Mouse (Mus musculus): ENCODE measurements around the gene Nus1. TPM values are rescaled to one million over a fixed set of nuclear protein-coding genes. Genes with fewer than 3 reads are reported as not detected.

The Nus1 gene
- polyA plus RNA-seq, 1 experiment = 47.6 TPM

DNA sequence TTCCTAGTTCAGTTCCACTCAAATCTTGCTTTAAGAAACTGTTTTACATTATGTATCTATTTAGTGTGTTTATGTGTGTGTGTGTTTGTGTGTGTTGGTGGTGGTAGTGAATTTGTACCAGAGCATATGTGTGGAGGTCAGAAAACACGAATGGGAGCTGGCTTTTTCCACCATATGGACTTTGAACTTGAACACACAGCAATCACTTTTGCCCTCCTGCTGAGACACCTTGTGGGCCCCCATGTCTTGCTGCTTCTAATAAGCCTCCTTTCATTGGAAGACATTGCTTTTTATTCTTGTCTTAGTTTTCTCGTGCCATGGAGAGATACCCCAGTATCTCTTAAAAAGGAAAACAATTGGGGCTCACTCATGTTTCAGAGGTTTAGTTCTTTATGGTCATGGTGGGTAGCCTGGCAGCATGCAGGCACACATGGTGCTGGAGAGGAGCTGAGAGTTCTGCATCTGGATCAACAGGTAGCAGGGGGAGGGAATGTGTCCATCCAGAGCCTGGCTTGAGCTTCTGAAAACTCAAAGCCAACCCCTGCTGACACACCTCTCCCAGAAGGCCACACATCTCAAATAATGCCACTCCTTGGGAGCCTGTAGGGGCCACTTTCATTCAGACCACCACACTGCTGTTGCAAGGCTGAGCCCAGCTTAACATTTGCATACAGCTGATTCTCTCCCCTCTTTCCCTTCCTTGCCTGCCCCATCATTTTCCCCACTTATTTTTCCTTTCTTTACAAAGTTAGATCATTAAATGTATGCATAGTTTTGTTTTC, 10.5 kb downstream of the Nus1 start:
- H3K4me1 ChIP-seq (ENCODE audit: control insufficient read depth, insufficient read depth, low read length) = peaks cover 21% of the 10 kb centered on the region
- no peak overlapping the region for H3K27ac ChIP-seq (ENCODE audit: insufficient read depth, low read depth, low read length)
- no peak for TF ChIP-seq POLR2A (IDR thresholded peaks at IDR 0.05; ENCODE audit: borderline replicate concordance, low read depth, low read length)
- no peak for TF ChIP-seq CTCF (IDR thresholded peaks at IDR 0.05; ENCODE audit: low read depth, low read length)
- H3K4me3 ChIP-seq (ENCODE audit: insufficient read depth, low read length) = no peak overlapping the region

DNA sequence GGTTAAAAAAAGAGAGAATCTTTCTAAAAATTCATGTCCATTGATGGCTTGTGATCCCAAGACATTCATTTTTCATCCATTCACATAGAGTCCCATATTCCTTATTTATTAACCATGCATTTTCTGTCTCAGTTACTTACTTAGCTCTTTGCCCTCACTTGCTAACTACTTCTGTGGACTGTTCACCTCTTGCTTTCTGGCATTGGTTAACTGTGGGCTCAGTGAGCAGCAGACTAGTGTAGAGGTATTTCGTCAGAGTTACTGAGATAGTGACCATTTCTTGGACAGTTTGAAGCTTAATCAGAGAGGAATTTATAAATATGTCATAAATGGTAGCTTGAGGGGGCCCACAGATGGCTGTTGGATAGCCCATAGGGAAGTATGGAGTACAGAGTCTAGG, 13.6 kb downstream of the Nus1 start:
- peaks cover 7% of the 10 kb centered on the region for H3K4me1 ChIP-seq (ENCODE audit: control insufficient read depth, insufficient read depth, low read length)
- no peak overlapping the region for H3K27ac ChIP-seq (ENCODE audit: insufficient read depth, low read depth, low read length)
- TF ChIP-seq POLR2A (IDR thresholded peaks at IDR 0.05; ENCODE audit: borderline replicate concordance, low read depth, low read length) = no peak
- no peak for TF ChIP-seq CTCF (IDR thresholded peaks at IDR 0.05; ENCODE audit: low read depth, low read length)

DNA sequence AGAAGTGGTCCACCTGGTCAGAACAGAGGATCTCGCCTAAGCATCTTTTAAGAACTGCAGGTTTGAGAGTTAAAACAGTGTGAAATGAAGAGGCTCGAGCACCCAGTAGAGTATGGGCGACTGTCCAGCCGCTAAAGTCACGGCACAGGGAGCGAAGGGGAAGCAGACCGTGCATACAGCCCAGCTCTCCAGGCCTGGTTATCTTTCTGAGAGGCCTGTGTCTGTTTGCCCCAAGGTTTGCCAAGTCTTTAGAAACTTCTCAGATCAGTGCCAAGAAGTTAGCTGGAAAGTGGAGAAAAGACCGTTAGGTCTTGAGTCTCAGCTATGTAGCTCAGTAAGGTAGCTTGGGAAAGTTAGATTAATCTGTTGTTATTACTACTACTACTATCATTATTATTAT, 17.5 kb downstream of the Nus1 start:
- no peak overlapping the region for H3K4me3 ChIP-seq (ENCODE audit: insufficient read depth, low read length)
- TF ChIP-seq CTCF (IDR thresholded peaks at IDR 0.05; ENCODE audit: low read depth, low read length) (no peak), POLR2A (IDR thresholded peaks at IDR 0.05; ENCODE audit: borderline replicate concordance, low read depth, low read length) (no peak)
- no peaks in the 10 kb centered on the region for H3K4me1 ChIP-seq (ENCODE audit: control insufficient read depth, insufficient read depth, low read length)
- no peak overlapping the region for H3K27ac ChIP-seq (ENCODE audit: insufficient read depth, low read depth, low read length)

More for the DNA sequence above, 13.6 kb downstream of the Nus1 start:
- H3K4me3 ChIP-seq (ENCODE audit: insufficient read depth, low read length) = no peak overlapping the region

DNA sequence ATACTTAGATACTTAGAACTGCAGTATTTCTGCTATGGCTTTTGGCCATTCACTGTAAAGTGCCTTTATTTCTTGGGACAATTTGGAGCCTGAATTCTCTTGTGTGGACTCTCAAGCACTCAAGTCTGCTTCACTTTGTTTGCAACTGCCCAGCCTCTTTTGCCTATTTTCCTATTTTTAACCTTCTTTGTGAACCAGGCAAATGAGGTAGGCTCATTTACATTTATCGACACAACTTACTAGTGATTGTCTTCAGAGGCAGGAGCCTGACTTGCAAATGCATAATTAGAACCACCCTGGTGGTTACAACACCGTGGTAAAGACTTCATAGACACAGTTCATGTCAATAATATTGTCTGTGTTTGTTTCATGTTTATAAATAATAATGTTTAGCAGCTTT, 43.3 kb downstream of the Nus1 start:
- no peak overlapping the region for H3K4me3 ChIP-seq (ENCODE audit: insufficient read depth, low read length)
- no peak for TF ChIP-seq POLR2A (IDR thresholded peaks at IDR 0.05; ENCODE audit: borderline replicate concordance, low read depth, low read length)
- no peak for TF ChIP-seq CTCF (IDR thresholded peaks at IDR 0.05; ENCODE audit: low read depth, low read length)
- no peak overlapping the region for H3K27ac ChIP-seq (ENCODE audit: insufficient read depth, low read depth, low read length)
- H3K4me1 ChIP-seq (ENCODE audit: control insufficient read depth, insufficient read depth, low read length) = no peaks in the 10 kb centered on the region

DNA sequence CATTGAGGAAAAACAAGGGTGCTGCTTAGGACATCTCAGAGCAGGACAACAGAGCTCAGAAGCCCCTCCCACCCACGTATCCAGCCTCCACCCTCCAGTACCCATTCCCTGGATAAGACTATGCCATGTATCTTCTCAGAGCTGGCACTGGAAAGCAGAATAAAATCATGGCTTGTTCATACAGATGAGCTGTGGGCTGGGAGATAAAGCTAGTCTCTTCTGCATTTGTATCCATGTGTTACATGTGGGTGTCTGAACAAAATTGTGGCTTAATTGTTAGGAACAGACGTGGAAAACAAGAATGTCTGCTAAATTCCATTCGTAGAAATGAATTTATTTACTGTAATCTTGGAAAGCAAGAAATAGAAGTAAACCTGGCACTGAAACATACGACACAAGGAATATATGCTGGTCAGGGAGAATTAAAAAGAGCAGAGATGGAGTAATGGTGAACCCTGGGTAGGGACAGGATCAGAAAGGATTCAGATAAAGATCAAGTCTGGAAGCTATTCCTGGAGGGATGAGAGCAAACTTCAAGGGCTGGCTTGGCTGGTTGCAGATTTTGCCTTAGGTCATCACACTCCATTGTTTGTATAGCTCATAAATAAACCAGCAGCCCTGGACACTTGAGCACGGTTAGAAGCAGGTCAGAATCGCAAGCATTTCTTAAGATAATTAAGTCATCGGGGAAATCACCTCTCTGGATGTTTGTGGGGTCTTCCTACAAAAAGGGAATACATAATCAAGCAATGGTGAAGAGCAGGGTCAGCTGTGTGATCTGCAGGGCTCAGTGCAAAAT, 46.8 kb downstream of the Nus1 start:
- H3K27ac ChIP-seq (ENCODE audit: insufficient read depth, low read depth, low read length) = no peak overlapping the region
- TF ChIP-seq CTCF (IDR thresholded peaks at IDR 0.05; ENCODE audit: low read depth, low read length) (no peak), POLR2A (IDR thresholded peaks at IDR 0.05; ENCODE audit: borderline replicate concordance, low read depth, low read length) (no peak)
- H3K4me1 ChIP-seq (ENCODE audit: control insufficient read depth, insufficient read depth, low read length) = no peaks in the 10 kb centered on the region
- no peak overlapping the region for H3K4me3 ChIP-seq (ENCODE audit: insufficient read depth, low read length)

DNA sequence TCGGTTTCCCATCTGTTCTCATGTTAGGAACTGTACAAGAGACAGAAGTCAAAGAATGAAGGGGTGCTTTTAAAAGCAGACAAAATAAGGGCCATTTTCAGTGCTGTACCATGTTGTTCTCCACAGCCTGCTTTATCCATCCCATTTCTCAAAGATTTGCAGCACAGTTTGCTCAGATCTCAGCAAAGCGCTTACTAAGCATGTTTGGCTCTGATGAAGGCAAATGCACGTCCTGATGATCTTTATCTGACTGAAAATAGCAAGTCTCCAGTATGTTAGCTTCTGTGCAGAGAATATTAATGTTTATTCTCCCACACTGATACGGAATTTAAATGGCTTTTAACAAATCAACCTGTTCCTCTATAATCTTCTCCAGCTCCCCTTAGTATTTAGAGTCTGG, 54.2 kb downstream of the Nus1 start:
- Histone ChIP-seq H3K4me1 (ENCODE audit: control insufficient read depth, insufficient read depth, low read length) (peaks cover 10% of the 10 kb centered on the region), H3K27ac (ENCODE audit: insufficient read depth, low read depth, low read length) (no peak overlapping the region), H3K4me3 (ENCODE audit: insufficient read depth, low read length) (no peak overlapping the region)
- no peak for TF ChIP-seq POLR2A (IDR thresholded peaks at IDR 0.05; ENCODE audit: borderline replicate concordance, low read depth, low read length)
- no peak for TF ChIP-seq CTCF (IDR thresholded peaks at IDR 0.05; ENCODE audit: low read depth, low read length)

Other genes with a start within 250 kb of the Nus1 start
- not detected in 2 replicates for gene Ros1, start 222.3 kb upstream of the Nus1 start, polyA plus RNA-seq (2012; ENCODE audit: insufficient read depth, insufficient read length, missing spikeins)
- not detected in 2 replicates for gene Dcbld1, start 183.9 kb upstream of the Nus1 start, polyA plus RNA-seq (2012; ENCODE audit: insufficient read depth, insufficient read length, missing spikeins)
- gene Gm26741, start 58.8 kb upstream of the Nus1 start, polyA plus RNA-seq (2012; ENCODE audit: insufficient read depth, insufficient read length, missing spikeins) = not detected in 2 replicates
- 16.8 and 19.6 TPM in 2 replicates for gene Gopc, start 35.4 kb upstream of the Nus1 start, polyA plus RNA-seq (2012; ENCODE audit: insufficient read depth, insufficient read length, missing spikeins)
- gene Nepn, start 28.6 kb upstream of the Nus1 start, polyA plus RNA-seq (2012; ENCODE audit: insufficient read depth, insufficient read length, missing spikeins) = not detected in 2 replicates

Data from bone marrow macrophage, adult 2 months (primary cell).